Mouse (Mus musculus) limb, embryonic 14.5 days (tissue): Measurements from ENCODE around the gene App. TPM values are rescaled to one million over a fixed set of nuclear protein-coding genes. Genes with fewer than 3 reads are reported as not detected.

Experiments used
- ATAC-seq: fragments of 200-750 bp; cut with Nextera tagmentation; 2 replicates; pipeline ENCODE4 v1.8.0; 2017; ENCODE audit warnings: low read depth, moderate number of reproducible peaks, moderate TSS enrichment; ENCODE audit not compliant: low FRiP score
- DNase-seq: peaks from one replicate; pipeline ENCODE4 v3.0.0-alpha.2; 2015; ENCODE audit warnings: low spot score
- H3K27ac ChIP-seq: fragments of 300-500 bp; sonication (generic); replicated peaks from 2 replicates; pipeline ENCODE4 v1.5.1; 2014; ENCODE audit warnings: low read depth, mild to moderate bottlenecking, low read length, moderate library complexity, mixed read lengths
- H3K27me3 ChIP-seq: fragments of 300-500 bp; sonication (generic); 2 replicates; pipeline ENCODE4 v1.6.1; 2014; ENCODE audit warnings: low read length, mixed read lengths; ENCODE audit not compliant: control insufficient read depth, insufficient read depth
- H3K36me3 ChIP-seq: fragments of 300-500 bp; sonication (generic); 2 replicates; pipeline ENCODE4 v1.6.1; 2014; ENCODE audit warnings: mild to moderate bottlenecking, low read length, moderate library complexity, mixed read lengths; ENCODE audit not compliant: control insufficient read depth, insufficient read depth
- H3K4me1 ChIP-seq: fragments of 300-500 bp; sonication (generic); 2 replicates; pipeline ENCODE4 v1.6.1; 2014; ENCODE audit warnings: antibody characterized with exemption, low read length, mixed read lengths; ENCODE audit not compliant: control insufficient read depth, insufficient read depth
- H3K4me2 ChIP-seq: fragments of 300-500 bp; sonication (generic); replicated peaks from 2 replicates; pipeline ENCODE4 v1.6.1; 2014; ENCODE audit warnings: low read depth, mild to moderate bottlenecking, low read length, moderate library complexity; ENCODE audit not compliant: severe bottlenecking
- H3K4me3 ChIP-seq: fragments of 300-500 bp; sonication (generic); replicated peaks from 2 replicates; pipeline ENCODE4 v1.5.1; 2014; ENCODE audit warnings: low read length
- H3K9ac ChIP-seq: fragments of 300-500 bp; sonication (generic); 2 replicates; pipeline ENCODE4 v1.6.1; 2014; ENCODE audit warnings: mild to moderate bottlenecking, low read depth, low read length, moderate library complexity; ENCODE audit not compliant: severe bottlenecking
- H3K9me3 ChIP-seq: fragments of 300-500 bp; sonication (generic); 2 replicates; pipeline ENCODE4 v1.6.1; 2016; ENCODE audit warnings: low read length; ENCODE audit not compliant: control insufficient read depth
- POLR2A ChIP-seq: fragments of 200-500 bp; IDR thresholded peaks from 2 replicates; pipeline ENCODE4 v1.8.0; 2012; ENCODE audit warnings: inconsistent platforms, mild to moderate bottlenecking, moderate library complexity, borderline replicate concordance; ENCODE audit not compliant: insufficient read depth, insufficient read length; ENCODE audit errors: extremely low read depth
- WGBS: fragments of 180-500 bp; shearing (Covaris S2); extraction: QIAGEN DNeasy Blood & Tissue Kit; methylation state at CpG from one replicate; pipeline ENCODE4 v1.1.7; 2014; 5-methylcytosine and 5-hydroxymethylcytosine counted together
- polyA plus RNA-seq, 2 experiments: library from polyadenylated mRNA; depleted of rRNA in 1 of 2; stranded (reverse) in 1 of 2; unstranded in 1 of 2; fragments of >200 nt; fragmentation: Nextera tagmentation in 1 of 2; extraction: Ambion mirVana in 1 of 2; gene quantifications; 2 replicates each; pipeline versions ENCODE4 v1.2.1 to v1.2.3; 2012 to 2014

The App gene
- polyA plus RNA-seq, 2 experiments: 206 to 326 TPM

DNA sequence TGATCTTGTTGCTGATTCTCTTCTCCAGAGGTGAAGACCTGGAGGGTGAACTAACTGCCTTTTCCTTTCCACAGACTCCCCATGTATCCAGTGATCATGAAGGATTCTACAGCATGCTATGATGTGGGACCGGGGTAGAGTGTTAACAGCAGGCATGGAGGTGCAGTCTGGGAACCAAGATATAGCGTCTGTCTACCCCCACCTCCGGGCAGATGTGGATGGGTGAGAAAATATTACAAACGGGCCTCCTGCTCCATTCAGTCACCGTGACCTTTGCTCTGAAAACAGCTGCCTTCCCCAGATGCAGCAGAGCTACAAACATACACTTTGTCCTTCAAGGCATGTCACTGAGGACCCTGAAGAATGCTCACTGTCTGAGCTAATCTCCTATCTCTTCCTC, 195.0 kb downstream of the App start:
- no peaks in the 10 kb centered on the region for H3K27me3 ChIP-seq
- H3K9me3 ChIP-seq: no peaks in the 10 kb centered on the region
- TF ChIP-seq POLR2A: no peak
- no peaks in the 10 kb centered on the region for H3K4me1 ChIP-seq
- no peak overlapping the region for H3K27ac ChIP-seq
- no peak overlapping the region for H3K9ac ChIP-seq
- H3K4me3 ChIP-seq: no peak overlapping the region
- DNase-seq (no peak), ATAC-seq (no peak)
- H3K4me2 ChIP-seq: no peak overlapping the region
- WGBS: 73% methylated on average over 5 of the region's 5 CpGs
- peaks cover 18% of the 10 kb centered on the region for H3K36me3 ChIP-seq

DNA sequence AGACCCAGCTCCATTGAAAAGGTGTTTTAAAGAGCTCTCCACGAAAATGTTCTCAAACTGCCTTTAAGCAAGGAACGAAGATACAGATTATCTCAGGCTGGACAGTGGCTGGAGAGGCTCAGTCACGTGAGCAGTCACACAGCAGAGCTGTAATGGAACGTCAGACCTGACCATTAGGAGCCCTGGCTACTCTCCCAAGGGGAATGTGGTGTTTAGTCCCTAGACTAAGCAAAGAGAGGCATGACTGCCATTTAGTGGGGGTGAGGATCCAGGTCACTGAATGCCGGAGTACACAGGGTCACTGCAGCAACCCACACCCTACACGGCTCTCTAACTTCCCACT, 199.4 kb downstream of the App start:
- H3K36me3 ChIP-seq: peaks cover 27% of the 10 kb centered on the region
- H3K4me1 ChIP-seq: no peaks in the 10 kb centered on the region
- no peaks in the 10 kb centered on the region for H3K9me3 ChIP-seq
- no peak overlapping the region for H3K9ac ChIP-seq
- ATAC-seq: no peak
- no peak overlapping the region for H3K27ac ChIP-seq
- no peak overlapping the region for H3K4me2 ChIP-seq
- TF ChIP-seq POLR2A: no peak
- 90% methylated on average over 6 of the region's 6 CpGs for WGBS
- H3K4me3 ChIP-seq: no peak overlapping the region
- no peaks in the 10 kb centered on the region for H3K27me3 ChIP-seq
- no peak for DNase-seq

DNA sequence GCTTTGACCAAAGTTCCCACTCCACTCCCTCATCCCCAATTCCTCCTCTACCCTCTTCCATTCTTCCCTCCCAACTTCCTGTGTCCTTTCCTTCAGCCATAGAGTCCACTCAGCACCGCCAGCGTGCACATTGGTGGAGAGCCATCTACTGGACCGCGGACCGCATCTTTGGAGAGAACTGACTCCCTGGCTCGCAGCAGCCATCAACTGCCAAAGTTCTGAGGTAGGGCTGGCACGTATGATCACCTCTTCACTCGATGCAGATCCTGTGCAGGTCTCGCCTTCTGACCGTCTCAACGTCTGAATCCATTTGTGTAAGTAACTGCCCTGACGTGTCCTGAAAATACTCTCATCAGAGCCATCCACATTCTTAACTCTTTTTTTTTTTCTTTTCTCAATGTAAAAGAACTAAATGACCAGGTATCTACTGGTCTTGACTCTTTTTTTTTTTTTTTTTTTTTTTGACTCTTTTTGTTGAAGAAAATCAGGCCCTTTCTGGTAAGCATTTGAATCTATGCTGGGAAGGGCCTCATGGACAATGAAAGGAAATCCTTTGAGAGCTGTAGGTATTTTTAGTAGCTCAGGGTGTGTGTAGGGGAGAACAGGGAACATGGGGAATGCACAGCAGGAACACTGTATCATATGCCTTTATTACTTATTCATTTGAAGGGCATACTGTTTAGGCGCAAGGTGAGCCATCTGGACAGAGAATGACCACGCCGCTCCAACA, 200.0 kb downstream of the App start:
- no peak for TF ChIP-seq POLR2A
- Histone ChIP-seq H3K9me3 (no peaks in the 10 kb centered on the region), H3K4me1 (no peaks in the 10 kb centered on the region), H3K36me3 (peaks cover 27% of the 10 kb centered on the region), H3K4me2 (no peak overlapping the region), H3K27ac (no peak overlapping the region), H3K9ac (no peak overlapping the region), H3K27me3 (no peaks in the 10 kb centered on the region), H3K4me3 (no peak overlapping the region)
- DNase-seq (no peak), ATAC-seq (no peak)
- WGBS: 94% methylated on average over 15 of the region's 15 CpGs

DNA sequence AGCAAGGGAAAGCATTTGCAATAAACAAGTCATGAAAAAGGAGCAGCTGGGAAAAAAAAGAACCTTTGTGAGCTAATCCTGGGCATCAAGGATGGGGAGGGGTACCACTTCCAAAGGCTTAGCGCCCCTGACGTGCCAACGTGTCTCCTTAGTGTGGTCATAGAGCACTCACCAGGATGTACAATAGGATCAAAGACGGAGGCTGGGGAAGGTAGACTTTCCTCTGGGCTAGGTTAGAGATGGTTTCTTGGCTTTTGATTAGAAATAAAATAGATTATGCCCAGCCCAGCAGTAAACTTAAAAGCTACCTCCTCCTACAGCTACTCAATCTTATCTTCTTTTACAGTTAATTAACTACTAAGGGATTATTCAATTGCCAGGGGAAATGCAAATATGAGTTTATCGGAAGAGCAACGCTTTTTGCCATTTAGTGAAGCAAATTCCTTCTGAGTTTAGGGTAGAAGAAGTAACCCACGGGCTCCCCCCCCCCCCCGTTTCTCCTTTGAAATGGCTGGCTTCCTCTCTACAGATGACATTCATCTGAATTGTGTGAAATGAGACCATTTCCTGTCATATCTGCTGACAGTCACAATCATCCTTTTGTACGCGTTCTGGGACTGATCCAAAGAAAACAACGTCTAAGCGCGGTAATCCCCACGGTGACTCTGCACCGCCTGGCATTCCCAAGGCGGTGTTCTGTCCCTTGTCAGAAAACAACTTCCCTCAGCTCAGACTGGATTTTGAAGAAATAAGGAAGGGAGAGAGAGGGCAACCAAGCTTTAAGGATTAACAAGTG, 201.8 kb downstream of the App start:
- Histone ChIP-seq H3K27me3 (no peaks in the 10 kb centered on the region), H3K4me2 (no peak overlapping the region), H3K4me1 (no peaks in the 10 kb centered on the region), H3K4me3 (no peak overlapping the region), H3K9ac (no peak overlapping the region), H3K36me3 (peaks cover 16% of the 10 kb centered on the region), H3K9me3 (no peaks in the 10 kb centered on the region), H3K27ac (0 out of 2 replicates have a peak overlapping the region, but pooled peaks have one; percentile 28)
- WGBS: 69% methylated on average over 16 of the region's 16 CpGs
- no peak for DNase-seq
- ATAC-seq: no peak
- TF ChIP-seq POLR2A: no peak

DNA sequence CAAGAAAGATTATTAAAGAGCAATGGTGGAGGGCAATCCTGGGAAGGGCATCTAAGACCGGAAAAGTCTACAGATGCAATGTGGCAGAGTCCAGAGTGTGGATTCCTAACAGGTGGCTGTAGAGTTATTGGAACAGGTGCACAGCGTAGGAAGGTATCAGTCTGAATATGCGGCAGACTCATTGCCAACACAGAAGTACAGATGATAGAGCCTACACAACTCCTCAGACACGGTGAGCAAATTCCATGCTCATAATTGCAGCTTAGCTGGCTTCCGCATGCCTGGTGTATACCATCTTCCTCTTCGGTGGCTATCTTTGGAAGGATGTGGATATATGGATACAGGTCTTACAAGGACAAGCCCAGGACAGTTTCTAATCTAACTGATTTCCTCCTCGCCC, 204.5 kb downstream of the App start:
- Histone ChIP-seq H3K9me3 (no peaks in the 10 kb centered on the region), H3K9ac (no peak overlapping the region), H3K4me2 (no peak overlapping the region), H3K27ac (no peak overlapping the region), H3K36me3 (peaks cover 27% of the 10 kb centered on the region), H3K27me3 (no peaks in the 10 kb centered on the region), H3K4me3 (no peak overlapping the region), H3K4me1 (no peaks in the 10 kb centered on the region)
- no peak for TF ChIP-seq POLR2A
- 92% methylated on average over 7 of the region's 7 CpGs for WGBS
- ATAC-seq (no peak), DNase-seq (no peak)
